Mouse (Mus musculus) right cerebral cortex, postnatal 36 days (tissue): ENCODE data around the gene Gm6525.
A peak's percentile ranks its signal among the peaks of the same experiment; 100 is the strongest.

ENCODE experiments used
- DNase-seq, 2 experiments: peaks; one replicate each; pipeline ENCODE4 v3.0.0; 2022; ENCODE audit warnings: low spot score in 2 of 2, mixed read lengths in 1 of 2

The Gm6525 gene

GRCm38 (mm10) chr3:84211340-84211875 lies 37.5 kb downstream of the Gm6525 start:
- no peak for DNase-seq

- DNase-seq: peak in 1 of 2 experiments; percentile 64
Observed at GRCm38 (mm10) chr3:84214501-84214900, 40.6 kb downstream of the Gm6525 start.

GRCm38 (mm10) chr3:84215253-84215652 lies 41.3 kb downstream of the Gm6525 start:
- DNase-seq: no peak

GRCm38 (mm10) chr3:84215743-84216360 lies 41.9 kb downstream of the Gm6525 start:
- no peak for DNase-seq

GRCm38 (mm10) chr3:84217118-84217960 lies 43.4 kb downstream of the Gm6525 start:
- no peak for DNase-seq

GRCm38 (mm10) chr3:84217961-84218351 lies 44.1 kb downstream of the Gm6525 start:
- no peak for DNase-seq

- DNase-seq: no peak
Observed at GRCm38 (mm10) chr3:84218498-84218897, 44.6 kb downstream of the Gm6525 start.

- DNase-seq: no peak
Observed at GRCm38 (mm10) chr3:84219166-84219710, 45.3 kb downstream of the Gm6525 start.

- no peak for DNase-seq
Observed at GRCm38 (mm10) chr3:84219720-84220273, 45.9 kb downstream of the Gm6525 start.

- no peak for DNase-seq
Observed at GRCm38 (mm10) chr3:84220326-84220725, 46.4 kb downstream of the Gm6525 start.

- DNase-seq: peak; percentile 73 to 87
Observed at GRCm38 (mm10) chr3:84220748-84221147, 46.8 kb downstream of the Gm6525 start.
